Mouse (Mus musculus): ENCODE measurements around the gene Ssh2.
A peak's percentile ranks its signal among the peaks of the same experiment; 100 is the strongest.

The Ssh2 gene

GRCm38 (mm10) chr11:77491502-77492291 lies 275.6 kb downstream of the Ssh2 start:
- DNase-seq (ENCODE audit: low spot score) = no peak

GRCm38 (mm10) chr11:77492311-77492871 lies 276.3 kb downstream of the Ssh2 start:
- DNase-seq (ENCODE audit: low spot score) = no peak

GRCm38 (mm10) chr11:77492911-77493332 lies 276.8 kb downstream of the Ssh2 start:
- DNase-seq (ENCODE audit: low spot score) = peak; percentile 56

- DNase-seq (ENCODE audit: low spot score) = no peak
These were observed 277.6 kb downstream of the Ssh2 start, which contains the start of gene Git1 for GRCm38 (mm10) chr11:77493512-77494343. Gene Git1 (plus strand): TSS chr11:77493562.

GRCm38 (mm10) chr11:77494344-77494676 lies 278.2 kb downstream of the Ssh2 start:
- no peak for DNase-seq (ENCODE audit: low spot score)

GRCm38 (mm10) chr11:77494782-77495181 lies 278.7 kb downstream of the Ssh2 start:
- DNase-seq (ENCODE audit: low spot score) = no peak

GRCm38 (mm10) chr11:77495507-77495906 lies 279.4 kb downstream of the Ssh2 start:
- no peak for DNase-seq (ENCODE audit: low spot score)

GRCm38 (mm10) chr11:77497341-77497756 lies 281.3 kb downstream of the Ssh2 start:
- DNase-seq (ENCODE audit: low spot score) = no peak

- no peak for DNase-seq (ENCODE audit: low spot score)
These were observed 281.8 kb downstream of the Ssh2 start for GRCm38 (mm10) chr11:77497851-77498250.

GRCm38 (mm10) chr11:77498261-77499139 lies 282.4 kb downstream of the Ssh2 start:
- DNase-seq (ENCODE audit: low spot score) = no peak

GRCm38 (mm10) chr11:77499354-77499753 lies 283.3 kb downstream of the Ssh2 start:
- no peak for DNase-seq (ENCODE audit: low spot score)

- DNase-seq (ENCODE audit: low spot score) = no peak
These were observed 284.6 kb downstream of the Ssh2 start for GRCm38 (mm10) chr11:77500361-77501325.

GRCm38 (mm10) chr11:77501392-77501791 lies 285.3 kb downstream of the Ssh2 start:
- no peak for DNase-seq (ENCODE audit: low spot score)

- no peak for DNase-seq (ENCODE audit: low spot score)
These were observed 285.9 kb downstream of the Ssh2 start for GRCm38 (mm10) chr11:77501971-77502370.

- no peak for DNase-seq (ENCODE audit: low spot score)
These were observed 286.4 kb downstream of the Ssh2 start for GRCm38 (mm10) chr11:77502481-77502880.

GRCm38 (mm10) chr11:77503511-77503910 lies 287.4 kb downstream of the Ssh2 start:
- no peak for DNase-seq (ENCODE audit: low spot score)

- DNase-seq (ENCODE audit: low spot score) = no peak
These were observed 288.3 kb downstream of the Ssh2 start for GRCm38 (mm10) chr11:77504377-77504776.

- DNase-seq (ENCODE audit: low spot score) = no peak
These were observed 289.3 kb downstream of the Ssh2 start for GRCm38 (mm10) chr11:77505291-77505980.

- DNase-seq (ENCODE audit: low spot score) = no peak
These were observed 290.2 kb downstream of the Ssh2 start for GRCm38 (mm10) chr11:77506273-77506672.

- DNase-seq (ENCODE audit: low spot score) = no peak
These were observed 290.9 kb downstream of the Ssh2 start for GRCm38 (mm10) chr11:77506941-77507340.

Data from urinary bladder, postnatal 10 days (tissue).